Comparison of ENCODE assay signal across 26 mouse cellular contexts in genomic region chr2:128545447-128545846, GRCm38 (mm10). TPM values are rescaled to one million over a fixed set of nuclear protein-coding genes. Genes with fewer than 3 reads are reported as not detected.
DNase-seq lines count a peak whose midpoint lies in the region; ATAC-seq and TF ChIP-seq lines count a peak whose summit lies in the region.
"Had no signal": no experiment of that assay in that cellular context is flagged by ENCODE, and none has a peak within 500 bp of the region (broad histone marks: within the 10 kb centered on the region; RNA-seq: fewer than 3 reads in every experiment).

No protein-coding gene starts in this region.

- H3K9ac ChIP-seq in forebrain, embryonic 16.5 days (replicated peaks; ENCODE audit: low read depth, low read length), result no peak overlapping the region
- H3K9ac ChIP-seq in lung, postnatal 0 days (replicated peaks; ENCODE audit: low read depth), result no peak overlapping the region
- no peak overlapping the region for H3K9ac ChIP-seq in CH12.LX (ENCODE audit: insufficient read depth, low read depth)
- H3K9ac ChIP-seq in limb, embryonic 12.5 days (replicated peaks), result no peak overlapping the region
- H3K9ac ChIP-seq: embryonic facial prominence, embryonic 15.5 days; heart, embryonic 13.5 days; hindbrain, embryonic 13.5 days; intestine, embryonic 15.5 days had no signal

- H3K9me3 ChIP-seq in forebrain, embryonic 10.5 days, result no peaks in the 10 kb centered on the region
- no peaks in the 10 kb centered on the region for H3K9me3 ChIP-seq in forebrain, embryonic 16.5 days (ENCODE audit: control insufficient read depth, low read length)
- H3K9me3 ChIP-seq in lung, postnatal 0 days (ENCODE audit: low read length), result no peaks in the 10 kb centered on the region
- peaks cover 10% of the 10 kb centered on the region for H3K9me3 ChIP-seq in CH12.LX (replicated peaks; ENCODE audit: low read length)
- no peaks in the 10 kb centered on the region for H3K9me3 ChIP-seq in limb, embryonic 12.5 days
- H3K9me3 ChIP-seq: embryonic facial prominence, embryonic 15.5 days; G1E; hindbrain, embryonic 13.5 days; intestine, embryonic 15.5 days had no signal

- no peaks in the 10 kb centered on the region for H3K36me3 ChIP-seq in forebrain, embryonic 10.5 days (replicated peaks)
- no peaks in the 10 kb centered on the region for H3K36me3 ChIP-seq in forebrain, embryonic 16.5 days (ENCODE audit: control insufficient read depth, insufficient read depth)
- no peaks in the 10 kb centered on the region for H3K36me3 ChIP-seq in lung, postnatal 0 days (ENCODE audit: insufficient read depth, low read length)
- no peaks in the 10 kb centered on the region for H3K36me3 ChIP-seq in CH12.LX (replicated peaks in 1 of 2; ENCODE audit: control insufficient read depth in 1 of 2, insufficient read depth in 1 of 2, low read length in 1 of 2)
- H3K36me3 ChIP-seq in limb, embryonic 12.5 days, result no peaks in the 10 kb centered on the region
- H3K36me3 ChIP-seq: embryonic facial prominence, embryonic 15.5 days; G1E; heart, embryonic 13.5 days; hindbrain, embryonic 13.5 days; intestine, embryonic 15.5 days had no signal

- no peak overlapping the region for H3K4me2 ChIP-seq in forebrain, embryonic 16.5 days (ENCODE audit: low read length)
- H3K4me2 ChIP-seq in lung, postnatal 0 days (replicated peaks; ENCODE audit: low read depth, low read length), result no peak overlapping the region
- H3K4me2 ChIP-seq in CH12.LX (ENCODE audit: insufficient read depth, low read depth, poor library complexity, severe bottlenecking), result no peak overlapping the region
- H3K4me2 ChIP-seq in limb, embryonic 12.5 days, result no peak overlapping the region
- H3K4me2 ChIP-seq: embryonic facial prominence, embryonic 15.5 days; heart, embryonic 13.5 days; hindbrain, embryonic 13.5 days; intestine, embryonic 15.5 days had no signal

- H3K27ac ChIP-seq in forebrain, embryonic 10.5 days, result peak overlapping the region; percentile 62; the same call in 1 of the 2 replicates
- no peak overlapping the region for H3K27ac ChIP-seq in forebrain, embryonic 16.5 days (ENCODE audit: low read length)
- H3K27ac ChIP-seq in lung, postnatal 0 days (ENCODE audit: low read length), result peak overlapping the region; percentile 35; the same call in 1 of the 2 replicates
- peak overlapping the region; percentile 35; the same call in 1 of the 2 replicates for H3K27ac ChIP-seq in CH12.LX (ENCODE audit: insufficient read depth, low read depth)
- H3K27ac ChIP-seq in limb, embryonic 12.5 days, result peak overlapping the region; percentile 76
- H3K27ac ChIP-seq: embryonic facial prominence, embryonic 15.5 days; gastrocnemius, adult 2 months; heart, embryonic 13.5 days; hindbrain, embryonic 13.5 days; intestine, embryonic 15.5 days had no signal

- DNase-seq in forebrain, embryonic 10.5 days (ENCODE audit: extremely low spot score, low spot score), result no peak
- no peak for DNase-seq in lung, postnatal 0 days (ENCODE audit: low spot score)
- DNase-seq in lung, postnatal 14 days, result no peak
- DNase-seq in CH12.LX (ENCODE audit: extremely low read depth), result no peak
- DNase-seq in ovary, postnatal 10 days (ENCODE audit: low spot score), result no peak
- DNase-seq in embryo, embryonic 10.5 days (ENCODE audit: low spot score), result no peak
- DNase-seq: adrenal gland, adult 8-10 months; cerebellum, adult 11 months; cerebellum, postnatal 36 days had no signal

- dilution Hi-C loops in CH12.LX (cut with MboI; ENCODE audit: extremely low pct_ligation_motif_present, extremely low pct_unique_long_range_greater_than_20kb, low sequenced_read_pairs), result no loop called here

- H3K79me2 ChIP-seq in CH12.LX (replicated peaks; ENCODE audit: control insufficient read depth, extremely low read depth, insufficient read depth, poor library complexity, severe bottlenecking), result no peaks in the 10 kb centered on the region

- TF ChIP-seq POLR2A in CH12.LX (IDR thresholded peaks at IDR 0.05; ENCODE audit: low read depth, low read length), result no peak

- no peak overlapping the region for H3K4me3 ChIP-seq in forebrain, embryonic 10.5 days
- H3K4me3 ChIP-seq in forebrain, embryonic 16.5 days (replicated peaks; ENCODE audit: low read length), result no peak overlapping the region
- no peak overlapping the region for H3K4me3 ChIP-seq in lung, postnatal 0 days (ENCODE audit: low read depth, low read length)
- no peak overlapping the region for H3K4me3 ChIP-seq in CH12.LX (replicated peaks in 1 of 3; ENCODE audit: low read depth in 2 of 3, low read length in 2 of 3, poor library complexity in 1 of 3)
- H3K4me3 ChIP-seq in limb, embryonic 12.5 days (replicated peaks), result no peak overlapping the region
- H3K4me3 ChIP-seq: embryonic facial prominence, embryonic 15.5 days; erythroblast, embryonic 14.5 days; gastrocnemius, adult 2 months; heart, embryonic 13.5 days; hindbrain, embryonic 13.5 days; intestine, embryonic 15.5 days had no signal

- in situ Hi-C loops in CH12.LX (cut with MboI; ENCODE audit: low pct_ligation_motif_present, low pct_unique_long_range_greater_than_20kb, low sequenced_read_pairs), result loop anchor here (10.0 kb wide), 2 partner anchors 111 to 141 kb away; no protein-coding TSS in a partner anchor

- 70% methylated on average over 7 of the region's 7 CpGs for WGBS in forebrain, embryonic 10.5 days
- WGBS in forebrain, embryonic 16.5 days, result 58% methylated on average over 7 of the region's 7 CpGs
- WGBS in lung, postnatal 0 days, result 79% methylated on average over 7 of the region's 7 CpGs
- WGBS in limb, embryonic 12.5 days, result 69% methylated on average over 7 of the region's 7 CpGs

- H3K4me1 ChIP-seq in forebrain, embryonic 10.5 days, result peaks cover 28% of the 10 kb centered on the region
- no peaks in the 10 kb centered on the region for H3K4me1 ChIP-seq in forebrain, embryonic 16.5 days (replicated peaks; ENCODE audit: control insufficient read depth, insufficient read depth, low read length)
- peaks cover 6% of the 10 kb centered on the region; the same call in 1 of the 2 replicates for H3K4me1 ChIP-seq in lung, postnatal 0 days (ENCODE audit: insufficient read depth, low read depth, low read length)
- H3K4me1 ChIP-seq in CH12.LX (ENCODE audit: control insufficient read depth in 1 of 2, insufficient read depth in 2 of 2), result peaks cover 12 to 29% of the 10 kb centered on the region in 2 experiments
- peaks cover 41% of the 10 kb centered on the region for H3K4me1 ChIP-seq in limb, embryonic 12.5 days (replicated peaks)

- TF ChIP-seq EP300 in lung, postnatal 0 days (IDR thresholded peaks at IDR 0.05), result no peak
- no peak for TF ChIP-seq EP300 in CH12.LX (IDR thresholded peaks at IDR 0.05; ENCODE audit: low read length)

- TF ChIP-seq CTCF in lung, postnatal 0 days (IDR thresholded peaks at IDR 0.05), result no peak
- no peak for TF ChIP-seq CTCF in CH12.LX (conservative IDR thresholded peaks at IDR 0.05 in 1 of 2, IDR thresholded peaks at IDR 0.05 in 1 of 2; ENCODE audit: low read depth in 2 of 2, low read length in 2 of 2)

- no peaks in the 10 kb centered on the region for H3K27me3 ChIP-seq in forebrain, embryonic 10.5 days (ENCODE audit: poor library complexity, severe bottlenecking)
- no peaks in the 10 kb centered on the region for H3K27me3 ChIP-seq in forebrain, embryonic 16.5 days (replicated peaks; ENCODE audit: control insufficient read depth, insufficient read depth, low read length)
- H3K27me3 ChIP-seq in lung, postnatal 0 days (replicated peaks; ENCODE audit: insufficient read depth, low read length), result no peaks in the 10 kb centered on the region
- no peaks in the 10 kb centered on the region for H3K27me3 ChIP-seq in CH12.LX (replicated peaks)
- H3K27me3 ChIP-seq in limb, embryonic 12.5 days, result no peaks in the 10 kb centered on the region
- H3K27me3 ChIP-seq: embryonic facial prominence, embryonic 15.5 days; hindbrain, embryonic 13.5 days; intestine, embryonic 15.5 days had no signal

- ATAC-seq in forebrain, embryonic 16.5 days, result no peak
- ATAC-seq in lung, postnatal 0 days, result no peak
- no peak for ATAC-seq in limb, embryonic 12.5 days (ENCODE audit: insufficient number of reproducible peaks, insufficient read depth, low FRiP score, low TSS enrichment, low read depth)

- TF ChIP-seq RAD21 in CH12.LX (IDR thresholded peaks at IDR 0.05; ENCODE audit: low read depth, low read length), result no peak

TF ChIP-seq in CH12.LX, 34 proteins besides CTCF, POLR2A, EP300 and RAD21:
- TF ChIP-seq USF2 (conservative IDR thresholded peaks at IDR 0.05; ENCODE audit: low read depth, low read length) (no peak), MAZ (IDR thresholded peaks at IDR 0.05; ENCODE audit: low read depth, low read length) (no peak), SMC3 (IDR thresholded peaks at IDR 0.05; ENCODE audit: low read depth, low read length) (no peak), KAT2A (IDR thresholded peaks at IDR 0.05; ENCODE audit: insufficient replicate concordance, low read length) (no peak), ZMIZ1 (IDR thresholded peaks at IDR 0.05; ENCODE audit: low read depth, low read length) (no peak), RCOR1 (conservative IDR thresholded peaks at IDR 0.05; ENCODE audit: low read depth, low read length) (no peak), ZC3H11A (IDR thresholded peaks at IDR 0.05; ENCODE audit: low read depth, low read length) (no peak), ZKSCAN1 (IDR thresholded peaks at IDR 0.05; ENCODE audit: borderline replicate concordance, low read depth, low read length) (no peak), ELF1 (IDR thresholded peaks at IDR 0.05; ENCODE audit: low read depth, low read length) (no peak), HCFC1 (IDR thresholded peaks at IDR 0.05; ENCODE audit: low read depth, low read length) (no peak)

RNA-seq across cellular contexts. Expression of gene Spdye4c, which starts 45.6 kb away (rescaled TPM):
- polyA plus RNA-seq in forebrain, embryonic 10.5 days (2016; fragmentation: Nextera tagmentation; extraction: Ambion mirVana), result not detected in 2 replicates
- not detected in 2 replicates for polyA plus RNA-seq in forebrain, embryonic 16.5 days (2015; fragmentation: Nextera tagmentation; extraction: Ambion mirVana)
- not detected in 2 replicates for polyA plus RNA-seq in lung, postnatal 0 days (2015; fragmentation: Nextera tagmentation; extraction: Ambion mirVana)
- total RNA-seq in CH12.LX (2012; rRNA removed) (not detected in 2 replicates), CH12.LX (2014; rRNA removed) (not detected in 2 replicates)
- not detected in 2 replicates for polyA plus RNA-seq in CH12.LX (2012; ENCODE audit: insufficient read length, low read depth)
- not detected in 2 replicates for polyA plus RNA-seq in limb, embryonic 12.5 days (2016; fragmentation: Nextera tagmentation; extraction: Ambion mirVana)
- total RNA-seq: adrenal gland, adult 8-10 months; adrenal gland, postnatal 36 days; G1E; gastrocnemius, adult 2 months; gastrocnemius, postnatal 25 days; granulocyte monocyte progenitor cell, adult 5-6 weeks; heart, adult 8-10 months; heart, postnatal 36 days had no signal
- polyA plus RNA-seq: embryonic facial prominence, embryonic 11.5 days; embryonic facial prominence, embryonic 15.5 days; erythroblast, embryonic 14.5 days; forebrain, embryonic 11.5 days; G1E; heart, embryonic 13.5 days; heart, postnatal 0 days; hindbrain, embryonic 13.5 days; intestine, embryonic 15.5 days had no signal
